Mouse (Mus musculus) spleen, adult 12 weeks (tissue): ENCODE measurements around the gene Pced1b.
"Not testable (repeated sequence)": the region's sequence is repeated elsewhere in the genome, so short reads cannot be mapped to it uniquely, and the experiment has no call there.

Source experiments
- DNase-seq: peaks from one replicate; pipeline ENCODE4 v3.0.0; 2022; ENCODE audit warnings: low spot score

Pced1b gene

GRCm38 (mm10) chr15:97246911-97247790 is at the start of gene Pced1b, which contains the start of gene Amigo2:
Gene Pced1b, plus strand, starts transcription at chr15:97247107.
Gene Amigo2, minus strand, starts transcription at chr15:97247287.
- DNase-seq, result no peak

- no peak for DNase-seq
Observed at GRCm38 (mm10) chr15:97204889-97205288, 42.0 kb upstream of the Pced1b start.

GRCm38 (mm10) chr15:97205776-97206175 is 41.1 kb upstream of the Pced1b start:
- no peak for DNase-seq

- DNase-seq, result no peak
Observed at GRCm38 (mm10) chr15:97206506-97206905, 40.4 kb upstream of the Pced1b start.

- DNase-seq, result not testable (repeated sequence)
Observed at GRCm38 (mm10) chr15:97209754-97210153, 37.2 kb upstream of the Pced1b start.

- DNase-seq, result no peak
Observed at GRCm38 (mm10) chr15:97212501-97213477, 34.1 kb upstream of the Pced1b start.

GRCm38 (mm10) chr15:97216843-97217242 is 30.1 kb upstream of the Pced1b start:
- no peak for DNase-seq

GRCm38 (mm10) chr15:97223431-97223830 is 23.5 kb upstream of the Pced1b start:
- DNase-seq, result no peak

- DNase-seq, result no peak
Observed at GRCm38 (mm10) chr15:97224003-97224402, 22.9 kb upstream of the Pced1b start.

- no peak for DNase-seq
Observed at GRCm38 (mm10) chr15:97229494-97230077, 17.3 kb upstream of the Pced1b start.

- DNase-seq, result no peak
Observed at GRCm38 (mm10) chr15:97234076-97234475, 12.8 kb upstream of the Pced1b start.

- no peak for DNase-seq
Observed at GRCm38 (mm10) chr15:97235183-97235582, 11.7 kb upstream of the Pced1b start.

- no peak for DNase-seq
Observed at GRCm38 (mm10) chr15:97236943-97237342, 10.0 kb upstream of the Pced1b start.

GRCm38 (mm10) chr15:97245392-97245791 is 1.5 kb upstream of the Pced1b start:
- no peak for DNase-seq

- DNase-seq, result no peak
Observed at GRCm38 (mm10) chr15:97246256-97246655, 651 bp upstream of the Pced1b start.

GRCm38 (mm10) chr15:97247791-97248161 is 869 bp downstream of the Pced1b start:
- no peak for DNase-seq

GRCm38 (mm10) chr15:97248296-97248695 is 1.4 kb downstream of the Pced1b start:
- no peak for DNase-seq

- no peak for DNase-seq
Observed at GRCm38 (mm10) chr15:97249322-97249721, 2.4 kb downstream of the Pced1b start.

- no peak for DNase-seq
Observed at GRCm38 (mm10) chr15:97252493-97253034, 5.7 kb downstream of the Pced1b start.

GRCm38 (mm10) chr15:97254375-97254774 is 7.5 kb downstream of the Pced1b start:
- DNase-seq, result no peak

- no peak for DNase-seq
Observed at GRCm38 (mm10) chr15:97255800-97256199, 8.9 kb downstream of the Pced1b start.

GRCm38 (mm10) chr15:97256411-97256810 is 9.5 kb downstream of the Pced1b start:
- DNase-seq, result no peak
